Mouse (Mus musculus): ENCODE measurements at regions not wholly inside any gene's neighbourhood (a gene's known extent, or its start where the extent isn't known, plus 50 kb on each side); places are given as distances from the start of the nearest gene placed in this dataset.

DNA sequence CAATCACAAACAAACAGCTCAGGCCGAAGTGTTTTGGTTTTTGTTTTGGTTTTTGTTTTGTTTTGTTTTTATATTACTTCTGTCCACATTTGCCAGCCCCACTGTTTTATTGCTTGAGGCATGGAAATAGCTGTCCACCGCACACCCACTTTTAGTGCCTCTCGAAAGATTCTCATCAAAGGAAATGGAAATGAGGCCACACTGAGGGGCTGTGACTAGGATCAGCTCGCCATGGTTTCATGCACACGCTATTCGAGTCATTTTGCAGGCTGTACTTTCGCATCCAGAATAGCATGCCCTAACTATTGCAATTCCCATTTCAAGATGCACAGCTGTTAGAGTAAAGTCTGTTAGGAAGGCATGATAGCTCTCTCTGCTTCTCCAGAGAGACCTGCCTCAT lies 1543.4 kb upstream of the Tenm3 start:
- DNase-seq: no peak

DNA sequence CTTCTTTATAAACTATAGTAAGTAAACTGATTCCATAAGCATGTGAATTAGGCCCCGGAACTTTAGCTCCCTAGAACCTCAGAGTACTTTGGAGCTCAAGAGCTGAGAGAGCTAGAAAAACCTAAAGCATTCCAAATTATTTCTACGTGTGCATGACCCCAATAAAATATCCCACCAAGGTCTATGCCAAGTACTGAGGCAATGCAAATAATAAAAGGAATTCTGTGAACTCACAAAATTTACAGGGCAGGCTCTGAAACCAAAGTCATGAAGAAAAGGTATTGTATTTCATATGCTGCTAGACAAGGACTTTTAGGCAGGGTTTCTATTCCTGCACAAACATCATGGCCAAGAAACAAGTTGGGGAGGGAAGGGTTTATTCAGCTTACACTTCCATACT lies 1539.9 kb upstream of the Tenm3 start:
- no peak for DNase-seq

DNA sequence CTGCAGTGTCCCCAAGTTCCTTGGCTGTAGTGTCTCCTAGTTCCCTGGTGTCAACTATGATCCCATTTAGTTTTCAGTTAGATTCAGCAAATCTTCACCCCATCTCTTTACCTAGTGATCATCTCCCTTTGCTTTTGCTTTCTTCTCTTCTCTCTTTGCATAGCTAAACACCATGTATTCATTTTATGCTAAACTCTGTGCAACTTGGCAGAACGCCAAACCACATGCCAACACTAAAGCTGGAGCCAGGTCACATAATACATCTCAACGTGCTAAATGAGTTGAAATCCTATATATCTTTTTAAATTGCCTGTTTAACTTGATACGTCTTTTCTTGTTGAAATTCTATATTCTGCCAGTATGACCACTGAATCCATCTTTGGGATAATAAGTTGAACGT lies 1536.0 kb upstream of the Tenm3 start:
- no peak for DNase-seq

DNA sequence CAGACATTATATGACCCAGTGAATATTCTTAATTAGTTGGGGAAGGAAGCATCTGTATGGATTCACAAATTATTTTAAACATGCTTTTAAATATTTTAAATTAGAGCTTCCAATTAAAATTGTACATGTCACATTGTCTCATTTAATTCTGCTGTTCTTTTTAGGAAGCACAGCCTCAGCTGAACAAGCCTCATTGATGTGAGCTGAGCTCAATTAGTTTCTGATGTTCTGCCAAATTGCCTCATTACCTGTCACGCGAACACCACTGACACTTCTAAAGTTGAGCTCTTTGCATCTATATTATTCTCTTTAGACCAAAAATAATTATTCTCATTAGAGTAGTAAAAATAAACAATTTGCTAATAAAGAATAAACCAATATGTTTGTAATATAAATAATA lies 1530.0 kb upstream of the Tenm3 start:
- DNase-seq: no peak

DNA sequence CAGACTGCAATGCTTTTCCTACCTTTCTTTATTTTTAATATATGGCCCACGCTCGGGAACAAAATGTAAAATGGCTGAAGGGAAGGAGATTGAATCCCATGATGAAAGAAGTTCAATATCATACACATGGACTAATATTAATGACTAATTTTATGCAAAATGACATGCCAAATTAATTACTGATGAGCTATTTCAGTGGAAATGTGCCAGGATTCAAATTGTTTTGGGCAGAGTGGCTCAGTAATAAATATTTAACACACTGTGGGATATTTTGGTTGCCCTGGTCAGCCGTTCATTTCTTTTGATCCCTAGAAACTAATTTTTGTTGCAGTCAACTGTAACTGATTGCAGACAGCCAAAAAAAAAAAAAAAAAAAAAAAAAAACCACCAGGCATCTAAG lies 1482.7 kb upstream of the Tenm3 start:
- DNase-seq: no peak

DNA sequence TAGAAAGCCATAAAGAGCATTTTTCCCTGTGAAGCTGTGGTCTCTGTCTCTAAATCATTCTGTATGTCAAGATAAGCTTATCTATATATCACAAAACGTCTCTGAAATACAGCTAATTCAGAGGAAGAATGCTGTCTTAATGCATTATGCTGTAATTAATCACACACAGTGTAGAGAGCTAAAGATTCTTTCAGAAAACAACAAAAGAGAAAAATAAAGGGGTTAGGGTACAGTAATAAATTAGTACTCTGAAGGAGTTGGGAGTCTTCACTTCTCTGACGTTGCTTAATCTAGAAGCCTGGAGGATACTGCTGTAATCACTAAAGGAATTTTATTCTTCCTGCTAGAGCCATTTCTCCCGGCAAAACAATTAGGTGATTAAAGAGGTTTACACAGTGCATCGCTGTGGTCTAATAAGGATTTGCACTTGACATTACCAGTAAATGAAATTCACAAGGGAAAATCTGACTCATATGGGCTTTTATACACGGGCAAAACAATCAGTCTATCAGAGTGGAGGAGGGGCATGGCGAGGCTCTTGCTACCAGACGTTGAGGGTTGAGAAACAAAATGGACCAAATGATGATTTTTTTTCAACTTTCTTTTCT lies 1477.7 kb upstream of the Tenm3 start:
- no peak for DNase-seq

DNA sequence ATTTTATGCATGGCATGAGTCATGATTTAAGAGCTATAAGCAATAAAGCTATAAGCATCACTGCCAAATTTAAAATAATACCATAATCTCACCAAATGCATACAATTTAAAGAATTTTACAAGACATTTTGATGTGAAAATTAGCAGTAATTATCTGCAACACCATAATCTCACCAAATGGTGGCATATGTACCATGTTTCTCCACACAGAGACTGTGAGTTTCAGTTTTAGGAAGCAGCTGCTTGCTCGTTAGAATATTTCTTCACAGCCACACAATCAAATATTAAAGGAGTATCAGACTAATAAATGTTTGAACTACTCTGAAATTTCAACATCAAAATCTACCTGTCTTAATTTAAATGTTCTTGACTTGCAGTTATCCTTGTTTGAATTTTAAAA lies 1472.9 kb upstream of the Tenm3 start:
- DNase-seq: no peak

DNA sequence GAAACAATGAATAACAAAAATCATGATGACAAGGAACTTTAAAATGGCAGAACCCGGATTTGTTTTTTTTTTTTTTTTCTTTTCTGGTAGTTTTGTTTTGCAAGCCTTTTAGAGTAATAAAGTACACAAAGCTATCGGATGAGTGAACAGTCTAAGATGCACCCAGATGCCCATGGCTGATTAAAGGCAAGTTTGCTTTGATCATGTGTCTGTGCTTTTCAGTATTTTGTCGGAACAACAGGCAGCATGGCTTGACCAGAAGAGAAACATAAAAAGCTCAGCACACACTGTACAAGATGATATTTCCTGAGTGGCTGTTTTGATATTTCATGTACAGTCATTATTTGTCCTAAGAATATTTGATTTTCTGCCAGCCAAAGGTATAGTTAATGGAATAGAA lies 1466.6 kb upstream of the Tenm3 start:
- no peak for DNase-seq

DNA sequence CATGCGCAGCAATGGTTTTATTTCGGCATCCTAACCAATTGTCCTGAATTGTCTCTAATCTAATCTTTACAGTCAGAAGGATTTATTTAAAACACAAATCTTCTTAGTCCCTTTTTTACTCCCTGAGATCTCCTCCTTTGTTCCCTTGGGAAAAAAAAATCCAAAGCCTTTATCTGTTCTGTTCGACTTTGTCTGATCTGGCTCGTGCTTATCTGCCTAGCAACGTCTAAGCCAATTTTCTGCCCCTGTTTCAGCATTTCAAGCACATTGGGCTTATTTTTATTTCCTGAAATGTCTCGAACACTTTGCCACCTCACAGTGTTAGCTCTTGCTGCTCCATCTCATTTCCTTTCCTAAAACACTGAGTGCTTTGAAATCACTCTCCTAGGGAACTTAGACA lies 1456.6 kb upstream of the Tenm3 start:
- DNase-seq: no peak

DNA sequence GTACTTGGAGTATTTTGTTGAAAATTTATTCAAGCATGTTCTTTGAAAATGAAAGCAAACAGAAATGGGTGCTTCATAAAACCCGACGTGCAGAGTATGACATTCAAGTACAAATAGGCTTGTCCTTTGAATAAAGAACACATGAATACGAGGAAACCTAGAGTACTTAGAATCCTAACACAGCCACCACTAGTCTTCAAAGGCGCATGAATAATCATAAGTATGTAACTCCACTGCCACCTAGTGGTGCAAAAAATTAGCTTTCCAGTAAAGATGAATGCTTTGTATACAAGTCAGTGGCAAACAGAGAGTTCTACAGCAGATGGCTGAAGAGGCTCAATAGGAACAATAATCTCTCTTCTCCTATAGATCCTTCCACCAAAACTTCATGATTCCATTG lies 1449.8 kb upstream of the Tenm3 start:
- DNase-seq: peak; percentile 56

DNA sequence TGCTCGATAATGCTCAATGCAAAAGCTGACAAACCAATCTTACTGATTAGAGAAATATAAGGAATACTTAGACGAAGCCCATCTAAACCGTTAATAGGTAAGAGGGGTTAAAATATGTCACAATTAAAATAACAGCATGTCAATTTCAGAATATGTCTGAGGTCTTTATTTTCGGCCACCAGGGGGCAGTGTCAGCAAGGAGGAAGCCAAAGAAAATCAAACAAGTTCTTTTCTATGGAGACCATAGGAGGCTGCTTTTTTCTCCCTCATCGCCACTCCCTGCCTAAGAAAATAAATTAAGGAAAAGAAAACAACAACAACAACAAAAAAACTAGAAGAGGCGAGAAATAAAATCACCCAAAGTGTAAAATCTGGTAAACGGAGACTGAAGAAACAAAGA lies 1448.4 kb upstream of the Tenm3 start:
- DNase-seq: peak; percentile 63

DNA sequence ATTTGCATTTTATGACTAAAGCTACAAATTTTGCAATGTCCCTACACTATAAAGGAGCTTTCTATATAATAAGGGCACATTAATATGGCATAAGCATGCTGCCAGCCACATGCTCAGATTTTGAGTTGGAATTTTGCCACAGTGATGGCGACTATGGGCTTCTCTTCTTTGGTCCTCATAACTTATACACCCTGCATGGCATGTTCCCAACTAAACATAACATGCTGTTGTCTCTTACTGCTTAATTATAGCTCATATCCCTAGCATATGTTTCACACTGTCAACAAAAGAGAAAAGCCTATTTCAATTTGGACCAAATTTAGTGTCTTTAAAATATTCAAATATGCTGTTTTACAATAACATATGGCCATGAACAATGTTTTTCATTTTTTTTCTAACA lies 1432.6 kb upstream of the Tenm3 start:
- no peak for DNase-seq

DNA sequence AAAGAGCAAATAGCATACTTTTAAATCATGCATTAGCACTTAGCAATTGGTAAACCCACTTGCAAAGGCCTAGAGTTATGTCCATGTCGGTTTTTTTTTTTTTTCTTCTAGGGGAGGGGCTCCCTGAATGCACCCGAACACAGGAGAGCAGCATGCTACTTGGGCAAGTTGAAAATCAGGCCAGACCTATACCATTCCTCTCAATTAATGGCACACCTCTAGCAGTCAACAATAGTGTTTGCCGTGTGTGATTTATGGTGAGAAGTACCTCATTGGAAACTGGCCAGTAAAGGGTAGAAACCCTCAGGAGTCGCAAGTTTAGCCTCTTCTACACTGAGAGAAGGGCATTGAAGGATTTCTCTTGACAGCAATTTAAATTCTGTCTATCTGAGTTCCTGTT lies 1421.0 kb upstream of the Tenm3 start:
- DNase-seq: no peak

Data from adrenal gland, postnatal 14 days (tissue).